Mouse (Mus musculus): ENCODE results near the gene Pdss1.

- TF ChIP-seq HCFC1 (IDR thresholded peaks at IDR 0.05; ENCODE audit: borderline replicate concordance, insufficient read depth, low read length) (no peak), MAFK (IDR thresholded peaks at IDR 0.05; ENCODE audit: insufficient read depth, low read depth, low read length) (no peak), CHD2 (IDR thresholded peaks at IDR 0.05; ENCODE audit: low read depth, low read length) (no peak), ZNF384 (IDR thresholded peaks at IDR 0.05; ENCODE audit: low read depth, low read length) (no peak)
Observed at GRCm38 (mm10) chr2:22862194-22862593, 33.1 kb upstream of the Pdss1 start.
